Mouse (Mus musculus) midbrain, embryonic 16.5 days (tissue): Measurements from ENCODE around the gene Gm6993. TPM values are rescaled to one million over a fixed set of nuclear protein-coding genes. Genes with fewer than 3 reads are reported as not detected.

ENCODE experiments used
- ATAC-seq: fragments of 200-750 bp; cut with Nextera tagmentation; 2 replicates; pipeline ENCODE4 v1.8.0; 2017; ENCODE audit warnings: moderate TSS enrichment
- H3K27ac ChIP-seq: fragments of 300-500 bp; sonication (generic); 2 replicates; pipeline ENCODE4 v1.5.1; 2014; ENCODE audit warnings: mild to moderate bottlenecking, low read length, mixed read lengths
- H3K27me3 ChIP-seq: fragments of 300-500 bp; sonication (generic); 2 replicates; pipeline ENCODE4 v1.6.1; 2014; ENCODE audit warnings: low read depth, low read length, mixed read lengths; ENCODE audit not compliant: control insufficient read depth, insufficient read depth
- H3K36me3 ChIP-seq: fragments of 300-500 bp; sonication (generic); 2 replicates; pipeline ENCODE4 v1.6.1; 2014; ENCODE audit warnings: mild to moderate bottlenecking, low read length, moderate library complexity, mixed read lengths; ENCODE audit not compliant: control insufficient read depth, insufficient read depth
- H3K4me1 ChIP-seq: fragments of 300-500 bp; sonication (generic); 2 replicates; pipeline ENCODE4 v1.6.1; 2014; ENCODE audit warnings: mild to moderate bottlenecking, low read length, mixed read lengths; ENCODE audit not compliant: control insufficient read depth, insufficient read depth
- H3K4me2 ChIP-seq: fragments of 300-500 bp; sonication (generic); 2 replicates; pipeline ENCODE4 v1.6.1; 2014; ENCODE audit warnings: mild to moderate bottlenecking, low read length, mixed read lengths
- H3K4me3 ChIP-seq: fragments of 300-500 bp; sonication (generic); 2 replicates; pipeline ENCODE4 v1.5.1; 2014; ENCODE audit warnings: low read depth, mild to moderate bottlenecking, low read length, moderate library complexity, mixed read lengths
- H3K9ac ChIP-seq: fragments of 300-500 bp; sonication (generic); 2 replicates; pipeline ENCODE4 v1.6.1; 2014; ENCODE audit warnings: low read depth, low read length, mixed read lengths
- H3K9me3 ChIP-seq: fragments of 300-500 bp; sonication (generic); replicated peaks from 2 replicates; pipeline ENCODE4 v1.6.1; 2014; ENCODE audit warnings: mild to moderate bottlenecking, low read length, mixed read lengths; ENCODE audit not compliant: control insufficient read depth, poor library complexity, severe bottlenecking
- WGBS: fragments of 180-500 bp; shearing (Covaris S2); extraction: QIAGEN DNeasy Blood & Tissue Kit; methylation state at CpG from one replicate; pipeline ENCODE4 v1.1.7; 2014; 5-methylcytosine and 5-hydroxymethylcytosine counted together
- polyA plus RNA-seq: library from polyadenylated mRNA; unstranded; fragments of >200 nt; fragmentation: Nextera tagmentation; extraction: Ambion mirVana; gene quantifications from 2 replicates; pipeline ENCODE4 v1.2.1, GENCODE M21; 2015

The Gm6993 gene
- polyA plus RNA-seq, 1 experiment from 2014 or later = not detected

- peak overlapping the region; percentile 96 for H3K4me2 ChIP-seq
- peak overlapping the region; percentile 52 for H3K4me3 ChIP-seq
- H3K27ac ChIP-seq = no peak overlapping the region
- H3K36me3 ChIP-seq = no peaks in the 10 kb centered on the region
- peaks cover 9% of the 10 kb centered on the region for H3K4me1 ChIP-seq
- H3K9ac ChIP-seq = peak overlapping the region; percentile 54
- no peaks in the 10 kb centered on the region for H3K9me3 ChIP-seq
- peak; percentile 79 for ATAC-seq
- peaks cover 29% of the 10 kb centered on the region for H3K27me3 ChIP-seq
- under 1% methylated on average over 50 of the region's 50 CpGs for WGBS
These were observed 25.3 kb downstream of the Gm6993 start for GRCm38 (mm10) chr12:31265722-31266431.

- 0 out of 2 replicates have a peak, but pooled peaks have one; percentile 27 for ATAC-seq
These were observed 26.1 kb downstream of the Gm6993 start for GRCm38 (mm10) chr12:31266686-31267085.

DNA sequence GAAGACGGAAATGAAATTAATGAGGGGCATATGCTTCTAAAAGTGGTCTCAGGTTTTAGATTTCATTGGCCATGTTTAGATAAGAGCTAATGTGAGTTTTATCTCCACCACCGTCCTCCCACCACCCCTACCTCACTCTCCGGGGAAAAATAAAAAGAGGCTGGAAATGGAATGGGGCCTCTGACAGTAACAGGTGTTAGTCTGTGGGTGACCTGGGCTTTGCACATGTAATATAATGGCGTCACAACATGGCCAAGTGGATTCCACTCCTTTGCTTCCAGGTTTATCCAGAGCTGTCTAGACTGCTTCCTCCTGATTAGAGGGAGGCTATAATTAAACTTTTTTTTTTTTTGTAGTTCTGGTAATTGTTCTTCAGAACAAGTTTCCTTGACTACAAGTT, 26.8 kb downstream of the Gm6993 start:
- Histone ChIP-seq H3K4me2 (no peak overlapping the region), H3K36me3 (no peaks in the 10 kb centered on the region), H3K9me3 (no peaks in the 10 kb centered on the region), H3K4me3 (no peak overlapping the region), H3K27me3 (peaks cover 29% of the 10 kb centered on the region), H3K4me1 (peaks cover 9% of the 10 kb centered on the region), H3K9ac (no peak overlapping the region), H3K27ac (no peak overlapping the region)
- 70% methylated on average over 4 of the region's 4 CpGs for WGBS
- ATAC-seq = no peak

More at GRCm38 (mm10) chr12:31266686-31267085, 26.1 kb downstream of the Gm6993 start:
- Histone ChIP-seq H3K9me3 (no peaks in the 10 kb centered on the region), H3K9ac (peak overlapping the region; percentile 54), H3K4me1 (peaks cover 9% of the 10 kb centered on the region), H3K27me3 (peaks cover 29% of the 10 kb centered on the region), H3K4me2 (peak overlapping the region; percentile 96), H3K36me3 (no peaks in the 10 kb centered on the region), H3K27ac (no peak overlapping the region), H3K4me3 (peak overlapping the region; percentile 52)
- WGBS = 4% methylated on average over 15 of the region's 15 CpGs

DNA sequence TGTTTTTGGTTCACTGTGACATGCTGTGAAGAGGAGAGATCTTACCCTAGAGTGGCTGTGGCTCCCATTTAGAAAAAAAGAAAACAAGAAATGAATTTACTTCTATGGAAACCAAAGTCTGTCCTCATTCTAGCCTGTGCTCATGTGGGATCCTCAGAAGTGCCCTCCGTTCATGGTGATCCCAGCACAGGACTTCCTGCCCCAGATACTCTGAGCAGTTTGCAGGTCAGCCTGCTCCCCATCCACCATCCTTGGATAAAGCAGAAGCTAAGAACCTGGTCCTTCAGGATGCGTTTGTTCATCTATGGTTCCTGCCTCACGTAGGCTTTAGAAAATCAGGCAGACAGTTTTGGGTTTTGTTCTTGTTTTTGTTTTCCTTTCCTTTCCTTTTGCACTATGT, 27.7 kb downstream of the Gm6993 start:
- no peak overlapping the region for H3K4me2 ChIP-seq
- H3K9me3 ChIP-seq = no peaks in the 10 kb centered on the region
- WGBS = 74% methylated on average over 3 of the region's 3 CpGs
- H3K9ac ChIP-seq = no peak overlapping the region
- H3K27me3 ChIP-seq = peaks cover 28% of the 10 kb centered on the region
- peaks cover 9% of the 10 kb centered on the region for H3K4me1 ChIP-seq
- H3K27ac ChIP-seq = no peak overlapping the region
- H3K36me3 ChIP-seq = no peaks in the 10 kb centered on the region
- no peak for ATAC-seq
- no peak overlapping the region for H3K4me3 ChIP-seq

GRCm38 (mm10) chr12:31269020-31269597, 28.5 kb downstream of the Gm6993 start:
- no peaks in the 10 kb centered on the region for H3K36me3 ChIP-seq
- 70% methylated on average over 12 of the region's 12 CpGs for WGBS
- no peak overlapping the region for H3K4me2 ChIP-seq
- peaks cover 9% of the 10 kb centered on the region for H3K4me1 ChIP-seq
- no peak overlapping the region for H3K27ac ChIP-seq
- peaks cover 22% of the 10 kb centered on the region for H3K27me3 ChIP-seq
- no peak for ATAC-seq
- H3K9ac ChIP-seq = no peak overlapping the region
- no peak overlapping the region for H3K4me3 ChIP-seq
- H3K9me3 ChIP-seq = no peaks in the 10 kb centered on the region

GRCm38 (mm10) chr12:31270361-31270760, 29.8 kb downstream of the Gm6993 start:
- ATAC-seq = no peak
- WGBS = 88% methylated on average over 10 of the region's 10 CpGs

GRCm38 (mm10) chr12:31270776-31271175, 30.2 kb downstream of the Gm6993 start:
- WGBS = 65% methylated on average over 5 of the region's 5 CpGs

More at GRCm38 (mm10) chr12:31270361-31270760, 29.8 kb downstream of the Gm6993 start:
- Histone ChIP-seq H3K9me3 (no peaks in the 10 kb centered on the region), H3K27ac (no peak overlapping the region), H3K4me1 (peaks cover 7% of the 10 kb centered on the region), H3K4me2 (no peak overlapping the region), H3K27me3 (peaks cover 13% of the 10 kb centered on the region), H3K9ac (no peak overlapping the region), H3K36me3 (no peaks in the 10 kb centered on the region), H3K4me3 (no peak overlapping the region)

GRCm38 (mm10) chr12:31271361-31272011, 30.9 kb downstream of the Gm6993 start:
- Histone ChIP-seq H3K27me3 (peaks cover 3% of the 10 kb centered on the region; the same call in 1 of the 2 replicates), H3K4me2 (no peak overlapping the region), H3K4me3 (no peak overlapping the region), H3K27ac (no peak overlapping the region), H3K9me3 (no peaks in the 10 kb centered on the region), H3K4me1 (peaks cover 5% of the 10 kb centered on the region), H3K36me3 (no peaks in the 10 kb centered on the region), H3K9ac (no peak overlapping the region)
- ATAC-seq = no peak
- WGBS = 60% methylated on average over 16 of the region's 16 CpGs

More at GRCm38 (mm10) chr12:31270776-31271175, 30.2 kb downstream of the Gm6993 start:
- no peak for ATAC-seq
- no peaks in the 10 kb centered on the region for H3K9me3 ChIP-seq
- no peak overlapping the region for H3K4me3 ChIP-seq
- H3K27me3 ChIP-seq = peaks cover 8% of the 10 kb centered on the region
- peaks cover 7% of the 10 kb centered on the region for H3K4me1 ChIP-seq
- no peak overlapping the region for H3K27ac ChIP-seq
- no peak overlapping the region for H3K4me2 ChIP-seq
- H3K36me3 ChIP-seq = no peaks in the 10 kb centered on the region
- H3K9ac ChIP-seq = no peak overlapping the region
